Mouse (Mus musculus) adrenal gland, postnatal 4 days (tissue): ENCODE measurements around the gene Gm49383. TPM values are rescaled to one million over a fixed set of nuclear protein-coding genes. Genes with fewer than 3 reads are reported as not detected.

ENCODE experiments used
- DNase-seq, 2 experiments: peaks; one replicate each; pipeline ENCODE4 v3.0.0; 2021 to 2022; ENCODE audit warnings: low spot score in 2 of 2, mixed read lengths in 2 of 2
- total RNA-seq, 2 experiments: library from RNA; stranded (reverse); gene quantifications; 2 replicates each; pipeline ENCODE4 v1.2.3; 2021

Gene Gm49383
- total RNA-seq, 2 experiments from 2014 or later, result 7.2 to 9.2 TPM

DNA sequence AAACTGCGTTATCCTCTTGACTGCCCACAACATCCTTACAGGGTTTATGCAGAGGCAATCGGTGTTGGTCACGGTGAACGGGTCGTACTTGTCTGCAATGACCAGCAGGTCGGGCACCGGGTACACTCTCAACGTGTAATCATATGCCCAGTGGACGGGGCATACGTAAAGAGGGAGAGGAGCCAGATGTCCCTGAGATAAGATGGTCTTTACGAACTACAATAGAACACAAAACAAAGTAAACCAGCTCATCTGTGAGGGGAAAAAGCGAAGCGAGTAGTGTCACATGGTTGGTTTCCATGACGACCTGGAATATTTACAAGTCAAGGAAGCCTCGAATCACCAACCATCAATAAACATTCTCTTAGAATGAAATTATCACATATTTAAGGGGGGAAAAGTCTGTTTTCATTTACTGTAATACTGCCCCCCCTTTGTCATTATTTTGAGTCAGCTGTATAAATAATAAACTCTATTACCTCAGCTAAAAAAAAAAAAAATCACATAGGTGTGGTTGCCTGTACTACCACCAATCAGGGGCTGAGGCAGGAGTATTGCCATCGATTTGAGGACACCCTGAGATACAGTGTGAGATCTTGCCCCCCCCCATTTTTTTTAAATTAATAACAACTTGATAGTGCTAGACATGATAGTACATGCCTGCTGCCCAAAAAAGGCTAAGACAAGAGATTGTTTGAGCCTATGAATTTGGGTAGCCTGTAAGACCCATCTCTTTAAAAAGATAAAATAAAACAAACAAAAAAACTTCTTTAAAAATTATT is 7.3 kb upstream of the Gm49383 start, which contains the start of gene Gm49384:
Gene Gm49384 (minus strand): TSS at position 216 of the 782 bp plus-strand sequence.
- DNase-seq, result no peak

GRCm38 (mm10) chr12:69198985-69199384 is 2.1 kb upstream of the Gm49383 start:
- DNase-seq, result no peak

GRCm38 (mm10) chr12:69198164-69198535 is 1.2 kb upstream of the Gm49383 start, which contains the start of gene Dnaaf2:
Gene Dnaaf2, minus strand, starts transcription at chr12:69198429.
- peak; percentile 51 to 72 for DNase-seq

DNA sequence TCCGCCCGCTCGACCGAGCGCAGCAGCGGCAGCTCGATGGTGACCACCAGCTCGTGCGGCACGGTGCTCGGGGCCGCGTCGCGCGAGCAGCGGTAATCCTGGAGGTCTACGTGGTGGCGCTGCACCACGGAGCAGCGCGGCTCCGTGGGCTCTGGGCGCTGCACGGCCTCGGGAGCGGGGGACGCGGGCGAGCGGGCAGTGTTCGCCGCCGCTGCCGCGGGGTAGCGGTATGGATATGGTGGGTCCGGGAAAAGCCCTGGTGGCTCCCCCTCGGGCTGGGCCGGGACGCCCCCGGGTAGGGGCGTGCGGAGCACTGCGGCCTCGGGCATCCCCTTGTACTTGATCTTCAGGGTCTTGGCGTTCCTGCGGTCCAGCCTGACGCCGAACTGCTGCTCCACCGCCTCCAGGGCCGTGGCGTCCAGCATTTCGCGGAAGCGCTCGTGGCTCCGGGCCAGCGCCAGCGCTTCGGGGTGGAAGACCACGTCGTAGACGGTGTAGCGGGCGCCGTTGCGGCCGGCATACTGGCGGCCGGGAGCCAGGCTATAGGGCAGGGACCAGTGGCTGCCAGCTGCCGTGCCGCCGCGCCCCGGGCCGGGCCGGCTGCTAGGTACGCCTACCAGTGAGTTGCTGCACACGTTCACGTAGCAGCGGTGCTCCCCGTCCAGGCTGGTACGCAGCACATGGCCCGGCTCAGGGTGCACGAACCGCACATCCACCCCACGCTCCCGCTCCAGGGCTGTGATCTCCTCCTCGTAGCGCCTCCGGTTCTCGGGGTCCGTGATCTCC is 667 bp upstream of the Gm49383 start:
- peak; percentile 14 to 43 for DNase-seq

GRCm38 (mm10) chr12:69192637-69193036 is 4.3 kb downstream of the Gm49383 start:
- no peak for DNase-seq

GRCm38 (mm10) chr12:69191396-69191795 is 5.5 kb downstream of the Gm49383 start:
- DNase-seq, result no peak

- no peak for DNase-seq
These were observed 6.4 kb downstream of the Gm49383 start for GRCm38 (mm10) chr12:69190522-69190921.

- no peak for DNase-seq
These were observed 6.8 kb downstream of the Gm49383 start for GRCm38 (mm10) chr12:69190074-69190473.

GRCm38 (mm10) chr12:69186811-69187471 is 10.0 kb downstream of the Gm49383 start:
- DNase-seq, result no peak

DNA sequence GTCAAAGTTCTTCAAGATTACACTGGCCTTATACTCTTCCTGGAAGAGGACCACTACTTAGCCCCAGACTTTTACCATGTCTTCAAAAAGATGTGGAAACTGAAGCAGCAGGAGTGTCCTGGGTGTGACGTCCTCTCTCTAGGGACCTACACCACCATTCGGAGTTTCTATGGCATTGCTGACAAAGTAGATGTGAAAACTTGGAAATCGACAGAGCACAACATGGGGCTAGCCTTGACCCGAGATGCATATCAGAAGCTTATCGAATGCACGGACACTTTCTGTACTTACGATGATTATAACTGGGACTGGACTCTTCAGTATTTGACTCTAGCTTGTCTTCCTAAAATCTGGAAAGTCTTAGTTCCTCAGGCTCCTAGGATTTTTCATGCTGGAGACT is 11.5 kb downstream of the Gm49383 start:
- DNase-seq, result no peak

- peak; percentile 13 to 32 for DNase-seq
These were observed 12.3 kb downstream of the Gm49383 start for GRCm38 (mm10) chr12:69184342-69185295.

GRCm38 (mm10) chr12:69183583-69184308 is 13.2 kb downstream of the Gm49383 start, which contains the start of the genes Rpl36al and Mgat2:
Gene Rpl36al, minus strand, starts transcription at chr12:69184083.
Gene Mgat2, plus strand, starts transcription at chr12:69184157.
- peak; percentile 97 to 99 for DNase-seq

DNA sequence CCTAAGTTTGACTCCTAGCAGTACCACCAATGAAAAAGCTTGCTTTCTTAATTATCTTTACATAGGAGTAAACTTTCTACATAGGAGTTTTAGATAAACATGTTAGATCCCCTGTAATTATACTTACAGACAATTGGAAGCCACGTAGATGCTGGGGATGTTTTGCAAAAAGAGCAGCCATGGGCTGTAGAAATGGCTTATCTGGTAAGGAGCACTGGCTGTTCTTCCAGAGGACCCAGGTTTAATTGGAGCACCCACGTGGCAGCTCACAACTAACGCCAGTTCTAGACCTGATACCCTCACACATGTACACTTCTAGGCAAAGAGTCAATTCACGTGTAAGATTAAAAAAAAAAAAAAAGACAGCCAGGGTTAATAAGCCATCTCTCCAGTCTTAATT is 15.1 kb downstream of the Gm49383 start:
- DNase-seq, result no peak

- DNase-seq, result no peak
These were observed 17.5 kb downstream of the Gm49383 start for GRCm38 (mm10) chr12:69179371-69179770.

GRCm38 (mm10) chr12:69177526-69177925 is 19.4 kb downstream of the Gm49383 start:
- DNase-seq, result no peak

DNA sequence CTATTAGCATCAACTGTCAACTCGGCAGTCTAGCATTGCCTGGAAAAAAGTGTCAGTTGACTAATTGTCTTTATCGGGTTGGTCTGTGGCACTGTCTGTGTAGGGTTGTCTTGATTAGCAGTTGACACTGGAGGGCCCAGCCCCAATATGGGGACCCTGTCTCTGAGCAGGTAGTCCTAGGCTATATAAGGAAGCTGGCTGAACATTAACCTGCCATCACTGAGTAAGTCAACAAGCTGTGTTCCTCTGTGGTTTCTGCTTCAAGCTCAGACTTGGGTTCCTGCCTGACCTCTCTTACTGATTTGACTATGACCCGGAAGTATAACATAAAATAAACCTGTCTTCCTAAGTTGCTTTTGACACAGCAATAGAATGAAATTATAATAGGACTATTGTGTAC is 20.9 kb downstream of the Gm49383 start:
- no peak for DNase-seq

DNA sequence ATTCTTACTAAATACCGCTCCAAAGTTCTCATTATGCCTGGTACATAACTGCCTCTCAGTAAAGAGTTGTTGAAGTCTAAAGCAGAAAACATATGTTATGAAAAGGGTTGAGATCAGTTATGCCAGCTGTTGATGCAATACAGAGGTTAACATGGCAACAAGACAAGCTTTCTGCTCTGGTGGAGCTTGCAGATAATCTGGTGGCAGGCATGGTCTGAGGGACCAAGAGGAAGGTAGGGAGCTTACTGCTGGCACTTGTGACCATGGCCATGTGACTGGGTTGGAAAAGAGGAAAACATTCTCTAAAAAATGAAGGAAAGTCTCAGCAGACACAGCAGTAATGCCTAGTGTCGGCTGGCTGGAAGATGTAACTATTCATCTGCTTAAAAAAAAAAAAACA is 25.6 kb downstream of the Gm49383 start:
- DNase-seq, result no peak

GRCm38 (mm10) chr12:69168461-69169106 is 28.3 kb downstream of the Gm49383 start, which contains the start of gene Lrr1:
Gene Lrr1, plus strand, starts transcription at chr12:69168814.
- DNase-seq, result peak; percentile 63 to 73
